Comparison of ENCODE assay signal across 10 mouse cellular contexts in genomic region chr19:6383470-6383869, GRCm38 (mm10). TPM values are rescaled to one million over a fixed set of nuclear protein-coding genes. Genes with fewer than 3 reads are reported as not detected.
A peak's percentile ranks its signal among the peaks of the same experiment; 100 is the strongest.
DNase-seq lines count a peak whose midpoint lies in the region; ATAC-seq lines count a peak whose summit lies in the region.
"Had no signal": no experiment of that assay in that cellular context is flagged by ENCODE, and none has a peak within 500 bp of the region (broad histone marks: within the 10 kb centered on the region; RNA-seq: fewer than 3 reads in every experiment).

No protein-coding gene starts in this region.

- H3K27me3 ChIP-seq in heart, embryonic 11.5 days (ENCODE audit: control insufficient read depth, insufficient read depth, low read length) = no peaks in the 10 kb centered on the region
- no peaks in the 10 kb centered on the region for H3K27me3 ChIP-seq in lung, embryonic 16.5 days (ENCODE audit: control insufficient read depth, insufficient read depth, low read depth, low read length)
- H3K27me3 ChIP-seq in neural tube, embryonic 15.5 days (replicated peaks) = no peaks in the 10 kb centered on the region

- no peak overlapping the region for H3K4me3 ChIP-seq in heart, embryonic 11.5 days (ENCODE audit: low read depth, low read length)
- no peak overlapping the region for H3K4me3 ChIP-seq in lung, embryonic 16.5 days (ENCODE audit: low read length)
- H3K4me3 ChIP-seq in neural tube, embryonic 15.5 days (replicated peaks) = no peak overlapping the region
- H3K4me3 ChIP-seq: liver, embryonic 15.5 days had no signal

- no peak for ATAC-seq in heart, embryonic 11.5 days (replicated peaks; ENCODE audit: insufficient number of reproducible peaks, low FRiP score, low TSS enrichment)
- peak; percentile 1; the same call in 1 of the 2 replicates for ATAC-seq in lung, embryonic 16.5 days (ENCODE audit: low read depth)
- no peak for ATAC-seq in neural tube, embryonic 15.5 days (ENCODE audit: low FRiP score)

- intact Hi-C loops in heart, postnatal 36 days (cut with DNase I) = no loop called here
- intact Hi-C loops in gastrocnemius, postnatal 36 days (cut with DNase I) = no loop called here

- peak overlapping the region; percentile 90 for H3K27ac ChIP-seq in heart, embryonic 11.5 days (ENCODE audit: low read depth, low read length)
- H3K27ac ChIP-seq in lung, embryonic 16.5 days (ENCODE audit: low read length) = peak overlapping the region; percentile 67
- 0 out of 2 replicates have a peak overlapping the region, but pooled peaks have one; percentile 37 for H3K27ac ChIP-seq in neural tube, embryonic 15.5 days (replicated peaks)
- H3K27ac ChIP-seq: liver, embryonic 15.5 days had no signal

- H3K9me3 ChIP-seq in heart, embryonic 11.5 days (replicated peaks; ENCODE audit: control insufficient read depth, low read length) = no peaks in the 10 kb centered on the region
- H3K9me3 ChIP-seq in lung, embryonic 16.5 days (ENCODE audit: control insufficient read depth, low read length) = no peaks in the 10 kb centered on the region
- H3K9me3 ChIP-seq in neural tube, embryonic 15.5 days (replicated peaks) = no peaks in the 10 kb centered on the region
- H3K9me3 ChIP-seq: liver, embryonic 15.5 days had no signal

- DNase-seq in heart, postnatal 36 days = no peak
- no peak for DNase-seq in lung, adult 18-20 months
- peak; percentile 42 to 46 for DNase-seq in gastrocnemius, postnatal 36 days
- DNase-seq in frontal cortex, postnatal 14 days (ENCODE audit: low spot score in 2 of 2) = no peak
- DNase-seq in layer of hippocampus, postnatal 36 days = no peak

- H3K4me2 ChIP-seq in heart, embryonic 11.5 days = peak overlapping the region; percentile 82
- no peak overlapping the region for H3K4me2 ChIP-seq in lung, embryonic 16.5 days (ENCODE audit: low read depth, low read length)
- no peak overlapping the region for H3K4me2 ChIP-seq in neural tube, embryonic 15.5 days
- H3K4me2 ChIP-seq: liver, embryonic 15.5 days had no signal

- H3K36me3 ChIP-seq in heart, embryonic 11.5 days (ENCODE audit: control insufficient read depth, insufficient read depth, low read length) = peaks cover 1% of the 10 kb centered on the region; the same call in 1 of the 2 replicates
- H3K36me3 ChIP-seq in lung, embryonic 16.5 days (ENCODE audit: control insufficient read depth, insufficient read depth, low read length) = peaks cover 7% of the 10 kb centered on the region; the same call in 1 of the 2 replicates
- peaks cover 6% of the 10 kb centered on the region for H3K36me3 ChIP-seq in neural tube, embryonic 15.5 days

- peaks cover 34% of the 10 kb centered on the region for H3K4me1 ChIP-seq in heart, embryonic 11.5 days (ENCODE audit: control insufficient read depth, insufficient read depth, low read length)
- H3K4me1 ChIP-seq in lung, embryonic 16.5 days (replicated peaks; ENCODE audit: control insufficient read depth, insufficient read depth, low read length) = peaks cover 19% of the 10 kb centered on the region
- peaks cover 13% of the 10 kb centered on the region; the same call in 1 of the 2 replicates for H3K4me1 ChIP-seq in neural tube, embryonic 15.5 days
- H3K4me1 ChIP-seq: liver, embryonic 15.5 days had no signal

- WGBS in heart, embryonic 11.5 days (ENCODE audit: insufficient replicate concordance) = 36% methylated on average over 5 of the region's 5 CpGs
- WGBS in lung, embryonic 16.5 days = 39% methylated on average over 5 of the region's 5 CpGs
- 59% methylated on average over 5 of the region's 5 CpGs for WGBS in neural tube, embryonic 15.5 days

- no peak overlapping the region for H3K9ac ChIP-seq in heart, embryonic 11.5 days (ENCODE audit: low read depth, low read length)
- H3K9ac ChIP-seq in lung, embryonic 16.5 days (ENCODE audit: low read length) = 0 out of 2 replicates have a peak overlapping the region, but pooled peaks have one; percentile 12
- H3K9ac ChIP-seq in neural tube, embryonic 15.5 days (replicated peaks) = no peak overlapping the region
- H3K9ac ChIP-seq: liver, embryonic 15.5 days had no signal

RNA-seq across cellular contexts. Expression of gene Pygm, which starts 0.7 kb away (rescaled TPM):
- 149 and 178 TPM in 2 replicates for polyA plus RNA-seq in heart, embryonic 11.5 days (2014; fragmentation: Nextera tagmentation; extraction: Ambion mirVana)
- total RNA-seq in heart, postnatal 36 days (2021) = 1,000 to 10,000 TPM; 1,171 to 1,191 TPM
- polyA plus RNA-seq in lung, embryonic 16.5 days (2015; fragmentation: Nextera tagmentation; extraction: Ambion mirVana) = 28.6 and 36.1 TPM in 2 replicates
- 1,000 to 10,000 TPM; 7,725 to 8,373 TPM for total RNA-seq in gastrocnemius, postnatal 36 days (2021)
- 7.5 and 12.0 TPM in 2 replicates for polyA plus RNA-seq in neural tube, embryonic 15.5 days (2015; fragmentation: Nextera tagmentation; extraction: Ambion mirVana)
- 10 to 100 TPM; 18.3 to 22.1 TPM for total RNA-seq in layer of hippocampus, postnatal 36 days (2021)

RNA-seq across cellular contexts. Expression of gene Rasgrp2, which starts 15.7 kb away (rescaled TPM):
- polyA plus RNA-seq in heart, embryonic 11.5 days (2014; fragmentation: Nextera tagmentation; extraction: Ambion mirVana) = 41.5 and 42.7 TPM in 2 replicates
- 10 to 100 TPM; 38.8 to 57.2 TPM for total RNA-seq in heart, postnatal 36 days (2021)
- 93.7 and 111 TPM in 2 replicates for polyA plus RNA-seq in lung, embryonic 16.5 days (2015; fragmentation: Nextera tagmentation; extraction: Ambion mirVana)
- total RNA-seq in gastrocnemius, postnatal 36 days (2021) = 10 to 100 TPM; 11.6 to 25.4 TPM
- polyA plus RNA-seq in neural tube, embryonic 15.5 days (2015; fragmentation: Nextera tagmentation; extraction: Ambion mirVana) = 197 and 217 TPM in 2 replicates
- 10 to 100 TPM; 23.8 to 34.5 TPM for total RNA-seq in layer of hippocampus, postnatal 36 days (2021)

RNA-seq across cellular contexts. Expression of gene Sf1, which starts 20.0 kb away (rescaled TPM):
- 106 and 124 TPM in 2 replicates for polyA plus RNA-seq in heart, embryonic 11.5 days (2014; fragmentation: Nextera tagmentation; extraction: Ambion mirVana)
- total RNA-seq in heart, postnatal 36 days (2021) = 100 to 1,000 TPM in 1 of 2 experiments, 10 to 100 TPM in 1; 89.4 to 101 TPM
- 120 and 132 TPM in 2 replicates for polyA plus RNA-seq in lung, embryonic 16.5 days (2015; fragmentation: Nextera tagmentation; extraction: Ambion mirVana)
- total RNA-seq in gastrocnemius, postnatal 36 days (2021) = 10 to 100 TPM; 75.8 to 84.5 TPM
- polyA plus RNA-seq in neural tube, embryonic 15.5 days (2015; fragmentation: Nextera tagmentation; extraction: Ambion mirVana) = 88.7 and 104 TPM in 2 replicates
- 100 to 1,000 TPM; 188 to 222 TPM for total RNA-seq in layer of hippocampus, postnatal 36 days (2021)

RNA-seq across cellular contexts. Expression of gene Nrxn2, which starts 35.1 kb away (rescaled TPM):
- polyA plus RNA-seq in heart, embryonic 11.5 days (2014; fragmentation: Nextera tagmentation; extraction: Ambion mirVana) = 1.5 and 1.6 TPM in 2 replicates
- total RNA-seq in heart, postnatal 36 days (2021) = 1 to 10 TPM; 3.9 to 4.5 TPM
- 0.88 and 1.0 TPM in 2 replicates for polyA plus RNA-seq in lung, embryonic 16.5 days (2015; fragmentation: Nextera tagmentation; extraction: Ambion mirVana)
- 1 to 10 TPM; 1.4 to 1.7 TPM for total RNA-seq in gastrocnemius, postnatal 36 days (2021)
- 31.3 and 45.7 TPM in 2 replicates for polyA plus RNA-seq in neural tube, embryonic 15.5 days (2015; fragmentation: Nextera tagmentation; extraction: Ambion mirVana)
- 100 to 1,000 TPM; 399 to 414 TPM for total RNA-seq in layer of hippocampus, postnatal 36 days (2021)
- total RNA-seq: granulocyte monocyte progenitor cell, adult 5-6 weeks had no signal

RNA-seq across cellular contexts. Expression of gene Map4k2, which starts 42.5 kb away (rescaled TPM):
- polyA plus RNA-seq in heart, embryonic 11.5 days (2014; fragmentation: Nextera tagmentation; extraction: Ambion mirVana) = 9.6 and 10.1 TPM in 2 replicates
- 10 to 100 TPM; 36.4 to 56.7 TPM for total RNA-seq in heart, postnatal 36 days (2021)
- polyA plus RNA-seq in lung, embryonic 16.5 days (2015; fragmentation: Nextera tagmentation; extraction: Ambion mirVana) = 24.8 and 27.6 TPM in 2 replicates
- total RNA-seq in gastrocnemius, postnatal 36 days (2021) = 10 to 100 TPM; 10.4 to 12.6 TPM
- 21.9 and 22.2 TPM in 2 replicates for polyA plus RNA-seq in neural tube, embryonic 15.5 days (2015; fragmentation: Nextera tagmentation; extraction: Ambion mirVana)
- total RNA-seq in layer of hippocampus, postnatal 36 days (2021) = 10 to 100 TPM; 74.9 to 87.7 TPM

Comparison
In these comparisons a context has a peak if more than half of its experiments do, and no peak if none do; other contexts are left out.
1. H3K27ac ChIP-seq: peak in every context shown above with its lines; median percentile 90 in heart, embryonic 11.5 days; 67 in lung, embryonic 16.5 days; 37 in neural tube, embryonic 15.5 days.
2. DNase-seq: peak in gastrocnemius, postnatal 36 days (2 of 2); none in heart, postnatal 36 days (0 of 2), lung, adult 18-20 months (0 of 2), frontal cortex, postnatal 14 days (0 of 2) and layer of hippocampus, postnatal 36 days (0 of 2).
3. RNA of gene Pygm, which starts 0.7 kb away (total RNA-seq): 7,725 to 8,373 TPM in gastrocnemius, postnatal 36 days and 1,171 to 1,191 TPM in heart, postnatal 36 days; 18.3 to 22.1 TPM in layer of hippocampus, postnatal 36 days; every median in the first group is over 10 times any median in the second.